Mouse (Mus musculus) urinary bladder, postnatal 14 days (tissue): Measurements from ENCODE around the gene Rfx2.

ENCODE experiments used
- DNase-seq: peaks from one replicate; pipeline ENCODE4 v3.0.0; 2021; ENCODE audit warnings: low spot score

Rfx2 gene

GRCm38 (mm10) chr17:56830411-56831110 is at the start of gene Rfx2:
Rfx2 (minus strand) TSS chr17:56831013.
- DNase-seq: no peak

- DNase-seq: no peak
Measured at GRCm38 (mm10) chr17:56877426-56877825, 46.6 kb upstream of the Rfx2 start.

GRCm38 (mm10) chr17:56876981-56877380 is 46.2 kb upstream of the Rfx2 start:
- DNase-seq: no peak

- DNase-seq: no peak
Measured at GRCm38 (mm10) chr17:56876465-56876864, 45.7 kb upstream of the Rfx2 start.

GRCm38 (mm10) chr17:56874936-56875651 is 44.3 kb upstream of the Rfx2 start, which contains the start of gene 1700061G19Rik:
1700061G19Rik (plus strand) TSS chr17:56875477.
- no peak for DNase-seq

- DNase-seq: no peak
Measured at GRCm38 (mm10) chr17:56874237-56874636, 43.4 kb upstream of the Rfx2 start, which contains the start of gene Acsbg2. Acsbg2 (minus strand) TSS chr17:56874447.

GRCm38 (mm10) chr17:56872512-56872911 is 41.7 kb upstream of the Rfx2 start:
- DNase-seq: no peak

- DNase-seq: no peak
Measured at GRCm38 (mm10) chr17:56871767-56872166, 41.0 kb upstream of the Rfx2 start.

- no peak for DNase-seq
Measured at GRCm38 (mm10) chr17:56870287-56870953, 39.6 kb upstream of the Rfx2 start.

GRCm38 (mm10) chr17:56869481-56869977 is 38.7 kb upstream of the Rfx2 start:
- DNase-seq: no peak

GRCm38 (mm10) chr17:56866071-56866470 is 35.3 kb upstream of the Rfx2 start:
- DNase-seq: no peak

GRCm38 (mm10) chr17:56861197-56861596 is 30.4 kb upstream of the Rfx2 start:
- DNase-seq: no peak

GRCm38 (mm10) chr17:56858922-56859321 is 28.1 kb upstream of the Rfx2 start:
- DNase-seq: peak; percentile 25

GRCm38 (mm10) chr17:56858216-56858615 is 27.4 kb upstream of the Rfx2 start:
- DNase-seq: peak; percentile 74

GRCm38 (mm10) chr17:56855421-56855820 is 24.6 kb upstream of the Rfx2 start:
- no peak for DNase-seq

GRCm38 (mm10) chr17:56851167-56851566 is 20.4 kb upstream of the Rfx2 start:
- DNase-seq: no peak

- DNase-seq: no peak
Measured at GRCm38 (mm10) chr17:56849710-56850109, 18.9 kb upstream of the Rfx2 start.

GRCm38 (mm10) chr17:56848785-56849184 is 18.0 kb upstream of the Rfx2 start:
- no peak for DNase-seq

GRCm38 (mm10) chr17:56843678-56844077 is 12.9 kb upstream of the Rfx2 start:
- DNase-seq: no peak

- DNase-seq: no peak
Measured at GRCm38 (mm10) chr17:56842173-56842572, 11.4 kb upstream of the Rfx2 start.

- no peak for DNase-seq
Measured at GRCm38 (mm10) chr17:56840524-56840923, 9.7 kb upstream of the Rfx2 start.

- DNase-seq: no peak
Measured at GRCm38 (mm10) chr17:56836336-56836735, 5.5 kb upstream of the Rfx2 start.

GRCm38 (mm10) chr17:56833381-56833780 is 2.6 kb upstream of the Rfx2 start:
- DNase-seq: no peak
